Mouse (Mus musculus) C2C12 (cell line): ENCODE measurements at regions not wholly inside any gene's neighbourhood (a gene's known extent, or its start where the extent isn't known, plus 50 kb on each side); places are given as distances from the start of the nearest gene placed in this dataset.

Source experiments
- H3K27me3 ChIP-seq: one replicate; pipeline ENCODE4 v1.6.1; 2011; ENCODE audit not compliant: control insufficient read depth, insufficient read depth, insufficient read length
- H3K36me3 ChIP-seq: one replicate; pipeline ENCODE4 v1.6.1; 2011; ENCODE audit not compliant: control insufficient read depth, insufficient read depth
- H3K4me3 ChIP-seq: one replicate; pipeline ENCODE4 v1.5.1; 2011; ENCODE audit warnings: mild to moderate bottlenecking, control low read depth; ENCODE audit not compliant: poor library complexity, insufficient read depth, severe bottlenecking
- H3K79me2 ChIP-seq: one replicate; pipeline ENCODE4 v1.6.1; 2011; ENCODE audit not compliant: control insufficient read depth, insufficient read depth
- H3K79me3 ChIP-seq: one replicate; pipeline ENCODE4 v1.6.1; 2011; ENCODE audit warnings: low read depth, control low read depth
- H3ac ChIP-seq: one replicate; pipeline ENCODE3; 2011; ENCODE audit warnings: low read depth; ENCODE audit not compliant: control insufficient read depth, insufficient read length
- CEBPB ChIP-seq: IDR thresholded peaks from one replicate; pipeline ENCODE4 v1.6.1; 2011; ENCODE audit warnings: low read depth, mild to moderate bottlenecking, control low read depth, moderate library complexity
- CTCF ChIP-seq: IDR thresholded peaks from one replicate; pipeline ENCODE4 v1.5.1; 2011; ENCODE audit not compliant: control insufficient read depth, insufficient read depth, insufficient read length
- FOSL1 ChIP-seq: IDR thresholded peaks from one replicate; pipeline ENCODE4 v1.8.0; 2011; ENCODE audit warnings: mild to moderate bottlenecking, low read length; ENCODE audit not compliant: poor library complexity, insufficient read depth, severe bottlenecking
- MAX ChIP-seq: IDR thresholded peaks from one replicate; pipeline ENCODE4 v1.6.1; 2011; ENCODE audit warnings: mild to moderate bottlenecking, control low read depth
- MYOD1 ChIP-seq: IDR thresholded peaks from one replicate; pipeline ENCODE4 v1.6.1; 2011; ENCODE audit warnings: low read depth; ENCODE audit not compliant: control insufficient read depth, insufficient read length
- MYOG ChIP-seq: IDR thresholded peaks from one replicate; pipeline ENCODE4 v1.6.1; 2011; ENCODE audit not compliant: control insufficient read depth, insufficient read length; ENCODE audit errors: extremely low read depth
- USF1 ChIP-seq: IDR thresholded peaks from one replicate; pipeline ENCODE4 v1.6.1; 2011; ENCODE audit warnings: low read depth, mild to moderate bottlenecking, control low read depth, moderate library complexity

- Histone ChIP-seq H3ac (no peak overlapping the region), H3K4me3 (no peak overlapping the region), H3K36me3 (no peaks in the 10 kb centered on the region), H3K79me3 (no peaks in the 10 kb centered on the region), H3K79me2 (no peaks in the 10 kb centered on the region), H3K27me3 (no peaks in the 10 kb centered on the region)
- TF ChIP-seq CEBPB = no peak
- TF ChIP-seq MYOG = no peak
- TF ChIP-seq MAX = no peak
- TF ChIP-seq USF1 = no peak
- no peak for TF ChIP-seq FOSL1
- TF ChIP-seq MYOD1 = no peak
- TF ChIP-seq CTCF = no peak
Observed at GRCm38 (mm10) chr5:74830646-74831045, 127.9 kb upstream of the Lnx1 start.

- Histone ChIP-seq H3K79me2 (no peaks in the 10 kb centered on the region), H3K27me3 (no peaks in the 10 kb centered on the region), H3ac (no peak overlapping the region), H3K79me3 (no peaks in the 10 kb centered on the region), H3K4me3 (no peak overlapping the region), H3K36me3 (no peaks in the 10 kb centered on the region)
- TF ChIP-seq CEBPB = no peak
Observed at GRCm38 (mm10) chr5:74829003-74829402, 126.3 kb upstream of the Lnx1 start.

- TF ChIP-seq MYOG (no peak), CTCF (no peak), CEBPB (no peak), FOSL1 (no peak), MAX (no peak), MYOD1 (no peak), USF1 (no peak)
- H3K4me3 ChIP-seq = no peak overlapping the region
- no peaks in the 10 kb centered on the region for H3K27me3 ChIP-seq
- no peaks in the 10 kb centered on the region for H3K36me3 ChIP-seq
- H3K79me2 ChIP-seq = no peaks in the 10 kb centered on the region
- no peak overlapping the region for H3ac ChIP-seq
- no peaks in the 10 kb centered on the region for H3K79me3 ChIP-seq
Observed at GRCm38 (mm10) chr5:74827944-74828343, 125.2 kb upstream of the Lnx1 start.

- Histone ChIP-seq H3K27me3 (no peaks in the 10 kb centered on the region), H3ac (no peak overlapping the region), H3K4me3 (no peak overlapping the region), H3K79me3 (no peaks in the 10 kb centered on the region), H3K79me2 (no peaks in the 10 kb centered on the region), H3K36me3 (no peaks in the 10 kb centered on the region)
- TF ChIP-seq MAX = no peak
- TF ChIP-seq CEBPB = no peak
- no peak for TF ChIP-seq FOSL1
- TF ChIP-seq MYOG = no peak
- no peak for TF ChIP-seq USF1
- no peak for TF ChIP-seq MYOD1
- no peak for TF ChIP-seq CTCF
Observed at GRCm38 (mm10) chr5:74825517-74826254, 123.0 kb upstream of the Lnx1 start.

GRCm38 (mm10) chr5:74823719-74824118 is 121.0 kb upstream of the Lnx1 start:
- H3ac ChIP-seq = no peak overlapping the region
- H3K36me3 ChIP-seq = no peaks in the 10 kb centered on the region
- TF ChIP-seq MYOD1 = no peak
- TF ChIP-seq USF1 = no peak
- TF ChIP-seq FOSL1 = no peak
- no peak for TF ChIP-seq MYOG
- TF ChIP-seq CTCF = no peak
- no peak for TF ChIP-seq MAX
- TF ChIP-seq CEBPB = no peak
- no peaks in the 10 kb centered on the region for H3K79me3 ChIP-seq
- H3K27me3 ChIP-seq = no peaks in the 10 kb centered on the region
- H3K79me2 ChIP-seq = no peaks in the 10 kb centered on the region
- H3K4me3 ChIP-seq = no peak overlapping the region

GRCm38 (mm10) chr5:74821969-74822368 is 119.3 kb upstream of the Lnx1 start:
- H3K79me2 ChIP-seq = no peaks in the 10 kb centered on the region
- TF ChIP-seq FOSL1 = no peak
- no peak for TF ChIP-seq USF1
- no peak for TF ChIP-seq MAX
- TF ChIP-seq CEBPB = no peak
- no peak for TF ChIP-seq CTCF
- TF ChIP-seq MYOD1 = no peak
- no peak for TF ChIP-seq MYOG
- H3K4me3 ChIP-seq = no peak overlapping the region
- H3ac ChIP-seq = no peak overlapping the region
- no peaks in the 10 kb centered on the region for H3K27me3 ChIP-seq
- no peaks in the 10 kb centered on the region for H3K36me3 ChIP-seq
- no peaks in the 10 kb centered on the region for H3K79me3 ChIP-seq
